Mouse (Mus musculus): ENCODE data around the gene Aspm. TPM values are rescaled to one million over a fixed set of nuclear protein-coding genes. Genes with fewer than 3 reads are reported as not detected.

Aspm gene
- polyA plus RNA-seq, 2 experiments, result 6.6 to 11.4 TPM

DNA sequence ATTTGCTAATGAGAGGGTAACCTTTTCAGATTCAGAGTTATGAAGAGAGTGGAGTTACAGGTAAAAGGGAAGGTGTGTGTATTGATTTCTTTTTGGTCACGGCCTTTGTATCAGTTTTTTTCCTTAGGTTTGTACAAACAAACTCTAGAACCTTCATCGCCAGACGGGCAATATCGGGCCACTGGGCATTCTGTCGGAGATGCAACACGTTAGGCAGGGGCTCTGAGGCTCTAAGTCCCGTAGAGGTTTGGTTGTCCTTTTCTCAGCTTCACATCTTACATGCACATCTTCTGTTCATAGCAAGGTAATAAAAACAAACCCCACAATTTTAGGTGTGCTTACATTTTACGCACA, 33.1 kb upstream of the Aspm start:
- DNase-seq (ENCODE audit: low read depth in 3 of 3, low spot score in 3 of 3) (no peak), ATAC-seq (ENCODE audit: insufficient read depth) (peak; percentile 22; the same call in 1 of the 2 replicates)
- H3K36me3 ChIP-seq (replicated peaks; ENCODE audit: control insufficient read depth, insufficient read depth, low read depth), result no peaks in the 10 kb centered on the region
- no peaks in the 10 kb centered on the region for H3K27me3 ChIP-seq (ENCODE audit: control insufficient read depth, insufficient read depth, low read length)
- TF ChIP-seq EP300 (IDR thresholded peaks at IDR 0.05; ENCODE audit: low read depth) (no peak), CTCF (IDR thresholded peaks at IDR 0.05; ENCODE audit: low read depth) (no peak)
- H3K9ac ChIP-seq (replicated peaks), result peak overlapping the region; percentile 98
- H3K27ac ChIP-seq, result peak overlapping the region; percentile 65
- peak overlapping the region; percentile 93 for H3K4me2 ChIP-seq (ENCODE audit: low read depth)
- H3K4me3 ChIP-seq (ENCODE audit: insufficient read depth in 1 of 2, low read depth in 2 of 2, low read length in 2 of 2), result peak overlapping the region; percentile 97
- 5% methylated on average over 8 of the region's 8 CpGs for WGBS (ENCODE audit: insufficient replicate concordance)
- no peaks in the 10 kb centered on the region for H3K9me3 ChIP-seq (ENCODE audit: control insufficient read depth, low read length)
- peaks cover 15 to 16% of the 10 kb centered on the region in 2 experiments for H3K4me1 ChIP-seq (replicated peaks; ENCODE audit: control insufficient read depth in 2 of 2, insufficient read depth in 2 of 2, low read length in 1 of 2)

DNA sequence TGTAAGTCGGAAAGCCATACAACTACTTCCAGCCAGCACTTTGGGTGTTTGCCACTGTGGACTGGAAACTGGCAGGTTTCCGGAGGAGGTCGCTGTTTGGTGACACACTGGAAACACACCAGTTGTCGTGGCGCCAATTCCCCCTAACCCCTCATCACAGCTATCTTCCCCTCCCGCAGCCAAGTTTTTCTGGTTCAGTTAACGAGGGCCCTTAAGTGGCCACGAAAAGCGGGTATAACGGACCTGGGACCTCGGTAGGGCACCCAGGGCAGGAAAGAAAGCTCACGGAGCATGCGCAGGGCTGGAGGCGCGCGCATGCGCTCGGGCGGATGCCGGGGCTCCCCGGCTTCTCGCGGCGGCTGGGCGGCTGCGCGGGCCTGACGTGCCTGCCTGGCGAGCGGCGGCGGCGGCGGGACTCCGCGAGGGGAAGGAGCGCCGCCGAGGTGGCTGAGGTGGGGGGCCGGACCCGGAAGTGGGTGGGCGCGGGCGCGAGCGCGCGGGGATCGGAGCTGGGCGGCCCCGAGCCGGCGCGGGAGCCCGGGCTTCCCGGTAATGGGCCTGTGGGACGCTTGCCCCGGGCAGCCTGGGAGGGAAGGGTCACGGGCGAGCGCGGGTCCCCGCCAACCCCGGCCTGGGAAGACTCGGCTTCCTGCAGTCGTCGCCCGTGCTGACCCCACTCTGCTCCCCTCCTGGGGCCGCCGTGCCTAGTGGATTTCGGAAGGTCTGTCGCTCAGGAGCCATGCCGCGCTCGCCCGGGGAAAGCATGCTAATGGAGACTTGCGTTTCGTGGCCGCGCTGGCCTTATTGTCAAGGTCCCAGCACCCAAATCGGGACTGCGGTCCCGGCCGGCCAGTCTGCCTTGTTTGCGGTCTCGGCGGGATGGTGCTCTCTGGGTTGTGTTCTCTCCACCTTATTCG, 32.4 kb upstream of the Aspm start, which contains the start of gene Zbtb41:
Gene Zbtb41, plus strand, starts transcription at position 414 of the 917 bp plus-strand sequence.
- Histone ChIP-seq H3K36me3 (replicated peaks; ENCODE audit: control insufficient read depth, insufficient read depth, low read depth) (no peaks in the 10 kb centered on the region), H3K9me3 (ENCODE audit: control insufficient read depth, low read length) (no peaks in the 10 kb centered on the region), H3K4me3 (ENCODE audit: insufficient read depth in 1 of 2, low read depth in 2 of 2, low read length in 2 of 2) (peak within 1 kb of the TSS; percentile 97), H3K4me1 (replicated peaks; ENCODE audit: control insufficient read depth in 2 of 2, insufficient read depth in 2 of 2, low read length in 1 of 2) (peaks cover 15 to 18% of the 10 kb centered on the region in 2 experiments), H3K4me2 (ENCODE audit: low read depth) (peak within 1 kb of the TSS; percentile 93), H3K27me3 (ENCODE audit: control insufficient read depth, insufficient read depth, low read length) (no peaks in the 10 kb centered on the region), H3K9ac (replicated peaks) (peak within 1 kb of the TSS; percentile 98), H3K27ac (peak within 1 kb of the TSS; percentile 65)
- DNase-seq (ENCODE audit: low read depth in 3 of 3, low spot score in 3 of 3) (peak; percentile 66 to 69 (median 68)), ATAC-seq (ENCODE audit: insufficient read depth) (peak; percentile 96)
- WGBS (ENCODE audit: insufficient replicate concordance), result under 1% methylated on average over 71 of the region's 88 CpGs
- TF ChIP-seq EP300 (IDR thresholded peaks at IDR 0.05; ENCODE audit: low read depth) (no peak), CTCF (IDR thresholded peaks at IDR 0.05; ENCODE audit: low read depth) (peak; percentile 84)

DNA sequence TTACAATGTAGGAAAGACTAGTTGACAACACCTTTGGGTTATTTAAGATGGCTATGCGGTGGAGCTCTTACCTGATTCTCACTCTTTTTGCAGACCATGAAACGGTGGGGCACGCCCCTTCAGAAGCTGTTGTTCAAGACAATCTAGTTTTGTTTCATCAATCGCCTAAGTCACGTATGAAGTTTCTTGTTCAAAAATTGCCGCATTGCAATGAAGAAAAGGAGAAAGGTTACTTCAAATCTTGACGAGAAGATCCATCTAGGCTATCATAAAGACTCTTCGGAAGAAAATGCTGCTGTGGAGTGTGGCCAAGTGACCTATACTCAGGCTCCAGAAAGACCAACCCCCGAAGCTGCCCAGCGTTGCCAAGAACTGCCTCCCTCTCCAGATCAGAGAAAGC, 31.6 kb upstream of the Aspm start:
- H3K36me3 ChIP-seq (replicated peaks; ENCODE audit: control insufficient read depth, insufficient read depth, low read depth), result no peaks in the 10 kb centered on the region
- H3K4me1 ChIP-seq (replicated peaks; ENCODE audit: control insufficient read depth in 2 of 2, insufficient read depth in 2 of 2, low read length in 1 of 2), result peaks cover 15 to 18% of the 10 kb centered on the region in 2 experiments
- no peaks in the 10 kb centered on the region for H3K9me3 ChIP-seq (ENCODE audit: control insufficient read depth, low read length)
- TF ChIP-seq EP300 (IDR thresholded peaks at IDR 0.05; ENCODE audit: low read depth), result no peak
- no peak for TF ChIP-seq CTCF (IDR thresholded peaks at IDR 0.05; ENCODE audit: low read depth)
- no peak overlapping the region for H3K27ac ChIP-seq
- peak overlapping the region; percentile 97 for H3K4me3 ChIP-seq (ENCODE audit: insufficient read depth in 1 of 2, low read depth in 2 of 2, low read length in 2 of 2)
- peak overlapping the region; percentile 93 for H3K4me2 ChIP-seq (ENCODE audit: low read depth)
- H3K27me3 ChIP-seq (ENCODE audit: control insufficient read depth, insufficient read depth, low read length), result no peaks in the 10 kb centered on the region
- ATAC-seq (ENCODE audit: insufficient read depth) (no peak), DNase-seq (ENCODE audit: low read depth in 3 of 3, low spot score in 3 of 3) (no peak)
- 28% methylated on average over 10 of the region's 10 CpGs for WGBS (ENCODE audit: insufficient replicate concordance)
- peak overlapping the region; percentile 98 for H3K9ac ChIP-seq (replicated peaks)

DNA sequence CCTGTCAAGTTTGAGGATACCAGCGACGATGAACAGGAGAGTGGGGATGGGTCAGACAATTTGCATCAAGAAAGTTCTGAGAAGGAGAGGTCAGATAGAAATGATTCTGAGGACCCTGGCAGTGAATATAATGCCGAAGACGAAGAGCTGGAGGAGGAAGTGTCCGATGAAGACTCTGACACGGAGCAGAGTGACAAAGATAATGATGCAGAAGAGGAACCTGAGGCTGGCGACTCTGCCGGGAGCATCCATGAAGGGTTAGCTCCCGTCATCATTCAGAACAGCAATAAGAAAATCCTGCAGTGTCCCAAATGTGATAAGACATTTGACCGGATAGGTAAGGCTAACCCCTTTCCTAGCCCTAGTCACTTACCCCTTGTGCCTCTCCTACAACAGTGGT, 30.6 kb upstream of the Aspm start:
- H3K9me3 ChIP-seq (ENCODE audit: control insufficient read depth, low read length), result no peaks in the 10 kb centered on the region
- peak overlapping the region; percentile 23 for H3K9ac ChIP-seq (replicated peaks)
- DNase-seq (ENCODE audit: low read depth in 3 of 3, low spot score in 3 of 3), result no peak
- H3K27me3 ChIP-seq (ENCODE audit: control insufficient read depth, insufficient read depth, low read length), result no peaks in the 10 kb centered on the region
- TF ChIP-seq EP300 (IDR thresholded peaks at IDR 0.05; ENCODE audit: low read depth) (no peak), CTCF (IDR thresholded peaks at IDR 0.05; ENCODE audit: low read depth) (no peak)
- H3K4me1 ChIP-seq (replicated peaks; ENCODE audit: control insufficient read depth in 2 of 2, insufficient read depth in 2 of 2, low read length in 1 of 2), result peaks cover 15 to 18% of the 10 kb centered on the region in 2 experiments
- peak overlapping the region; percentile 42 to 97 for H3K4me3 ChIP-seq (ENCODE audit: insufficient read depth in 1 of 2, low read depth in 2 of 2, low read length in 2 of 2)
- peak overlapping the region; percentile 93 for H3K4me2 ChIP-seq (ENCODE audit: low read depth)
- H3K27ac ChIP-seq, result no peak overlapping the region
- ATAC-seq (ENCODE audit: insufficient read depth), result no peak
- WGBS (ENCODE audit: insufficient replicate concordance), result 20% methylated on average over 10 of the region's 10 CpGs
- peaks cover under 1% of the 10 kb centered on the region for H3K36me3 ChIP-seq (replicated peaks; ENCODE audit: control insufficient read depth, insufficient read depth, low read depth)

DNA sequence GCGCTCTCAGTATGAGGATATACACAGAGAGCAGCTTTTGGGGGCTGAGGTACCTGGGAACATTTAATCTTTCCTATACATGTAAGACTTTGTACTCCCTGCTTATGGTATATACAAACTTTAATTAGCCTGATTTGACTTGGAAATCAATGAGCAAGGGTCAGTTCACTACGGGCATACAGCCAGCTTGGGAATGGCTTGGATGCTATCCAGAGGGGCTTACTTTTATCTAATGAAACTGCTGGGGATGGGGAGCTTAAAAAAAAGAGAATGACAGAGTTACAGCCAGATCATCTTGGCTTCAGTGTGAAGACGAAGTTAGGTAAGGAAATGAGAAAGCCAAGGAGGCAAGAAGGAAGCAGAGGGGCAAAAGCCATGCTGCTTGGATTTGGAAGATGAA, 29.6 kb upstream of the Aspm start:
- Histone ChIP-seq H3K36me3 (replicated peaks; ENCODE audit: control insufficient read depth, insufficient read depth, low read depth) (peaks cover 6% of the 10 kb centered on the region), H3K9me3 (ENCODE audit: control insufficient read depth, low read length) (no peaks in the 10 kb centered on the region), H3K27ac (no peak overlapping the region), H3K4me1 (replicated peaks; ENCODE audit: control insufficient read depth in 2 of 2, insufficient read depth in 2 of 2, low read length in 1 of 2) (peaks cover 15 to 18% of the 10 kb centered on the region in 2 experiments), H3K4me3 (ENCODE audit: insufficient read depth in 1 of 2, low read depth in 2 of 2, low read length in 2 of 2) (no peak overlapping the region; a peak in 1 of 4 replicates), H3K4me2 (ENCODE audit: low read depth) (peak overlapping the region; percentile 51), H3K9ac (replicated peaks) (0 out of 2 replicates have a peak overlapping the region, but pooled peaks have one; percentile 24), H3K27me3 (ENCODE audit: control insufficient read depth, insufficient read depth, low read length) (no peaks in the 10 kb centered on the region)
- TF ChIP-seq EP300 (IDR thresholded peaks at IDR 0.05; ENCODE audit: low read depth), result no peak
- TF ChIP-seq CTCF (IDR thresholded peaks at IDR 0.05; ENCODE audit: low read depth), result no peak
- 69% methylated on average over 3 of the region's 3 CpGs for WGBS (ENCODE audit: insufficient replicate concordance)
- ATAC-seq (ENCODE audit: insufficient read depth) (no peak), DNase-seq (ENCODE audit: low read depth in 3 of 3, low spot score in 3 of 3) (no peak)

All from liver, embryonic 14.5 days (tissue).